Mouse (Mus musculus) ES-Bruce4 (cell line): ENCODE data around the gene Gja1.
A peak's percentile ranks its signal among the peaks of the same experiment; 100 is the strongest.

Source experiments
- CTCF ChIP-seq: IDR thresholded peaks from one replicate; pipeline ENCODE4 v1.8.1; 2011; ENCODE audit warnings: low read depth, low read length
- POLR2A ChIP-seq: IDR thresholded peaks from one replicate; pipeline ENCODE4 v1.8.1; 2011; ENCODE audit warnings: low read length; ENCODE audit not compliant: insufficient read depth

DNA sequence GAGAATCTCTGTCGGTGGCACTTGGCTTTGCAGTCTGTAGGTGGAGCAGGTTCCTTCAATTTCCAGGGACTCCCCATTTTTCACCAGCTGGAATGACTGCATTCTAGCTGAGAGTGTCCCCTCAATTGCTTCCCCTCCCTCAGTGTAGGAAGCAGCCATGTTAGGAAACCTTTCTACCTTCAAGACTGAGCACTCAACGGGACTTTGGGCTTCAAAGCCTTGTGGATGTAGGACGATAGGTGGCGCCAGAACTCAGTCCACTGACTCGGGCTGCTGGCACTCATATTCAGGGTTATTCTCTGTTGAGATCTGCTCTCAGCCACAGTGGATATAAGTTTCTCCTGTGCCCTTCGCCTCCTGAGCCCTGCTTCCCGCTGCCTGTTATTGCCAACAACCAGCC lies 8.1 kb upstream of the Gja1 start:
- TF ChIP-seq CTCF (peak; percentile 87), POLR2A (no peak)
